Mouse (Mus musculus) heart, adult 2 months (tissue): ENCODE results near the gene Kcnk12.

Source experiments
- CTCF ChIP-seq: fragments of 200-600 bp; IDR thresholded peaks from 2 replicates; pipeline ENCODE4 v1.8.1; 2022; ENCODE audit warnings: antibody characterized with exemption, mild to moderate bottlenecking, moderate library complexity
- POLR2A ChIP-seq: fragments of 200-500 bp; IDR thresholded peaks from 2 replicates; pipeline ENCODE4 v1.6.1; 2011; ENCODE audit warnings: mild to moderate bottlenecking, low read depth, low read length, control low read depth; ENCODE audit not compliant: insufficient read depth

- no peak for TF ChIP-seq POLR2A
- no peak for TF ChIP-seq CTCF
Observed at GRCm38 (mm10) chr17:87809556-87809955, 11.8 kb upstream of the Kcnk12 start.
